Mouse (Mus musculus): ENCODE results near the gene Usp24. TPM values are rescaled to one million over a fixed set of nuclear protein-coding genes. Genes with fewer than 3 reads are reported as not detected.
A peak's percentile ranks its signal among the peaks of the same experiment; 100 is the strongest.

Gene Usp24
- total RNA-seq (2022): 10 to 100 TPM; 71.6 to 86.2 (median 74.3) TPM

DNA sequence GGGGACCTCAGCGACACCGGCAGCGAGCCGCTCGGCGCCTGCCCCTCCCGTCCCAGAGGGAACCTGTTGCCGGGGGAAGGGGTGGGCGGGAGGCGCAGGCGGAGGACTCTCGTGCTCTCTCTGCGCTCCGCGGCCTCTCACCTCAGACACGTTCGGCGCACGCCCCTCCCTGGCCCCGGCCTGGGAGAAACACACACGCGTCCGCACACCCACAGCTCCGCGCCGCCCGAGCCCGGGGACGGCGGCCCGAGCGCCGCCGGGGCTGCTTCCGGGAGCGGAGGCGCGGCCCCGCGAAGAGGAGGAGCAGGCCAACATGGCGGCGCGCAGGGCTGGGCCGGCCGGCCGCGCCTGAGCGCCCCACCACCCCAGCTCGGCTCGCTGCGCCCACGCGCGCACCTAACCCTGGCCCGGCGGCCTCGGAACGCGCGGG is at the start of gene Usp24:
TSS of gene Usp24 (plus strand) at position 293 of the 430 bp plus-strand sequence.
- DNase-seq (ENCODE audit: low spot score in 2 of 2): peak; percentile 61 to 66

DNA sequence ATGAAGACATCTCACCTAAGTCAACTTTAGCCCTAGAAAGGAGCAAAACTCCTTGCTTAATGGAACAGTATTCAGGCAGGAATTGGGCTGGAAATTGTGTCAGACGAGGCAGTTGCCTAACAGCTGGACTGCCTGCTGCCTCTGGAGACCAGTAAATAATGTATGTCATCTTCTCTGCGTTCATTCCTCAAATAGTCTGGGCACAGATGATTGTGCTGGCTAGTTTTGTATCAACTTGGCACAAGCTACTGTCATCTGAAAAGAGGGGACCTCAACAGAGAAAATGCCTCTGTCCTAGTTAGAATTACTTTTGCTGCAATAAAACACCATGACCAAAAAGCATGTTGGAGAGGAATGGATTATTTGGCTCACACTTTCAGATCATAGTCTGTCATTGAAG is 39.1 kb upstream of the Usp24 start:
- DNase-seq (ENCODE audit: low spot score in 2 of 2): no peak

DNA sequence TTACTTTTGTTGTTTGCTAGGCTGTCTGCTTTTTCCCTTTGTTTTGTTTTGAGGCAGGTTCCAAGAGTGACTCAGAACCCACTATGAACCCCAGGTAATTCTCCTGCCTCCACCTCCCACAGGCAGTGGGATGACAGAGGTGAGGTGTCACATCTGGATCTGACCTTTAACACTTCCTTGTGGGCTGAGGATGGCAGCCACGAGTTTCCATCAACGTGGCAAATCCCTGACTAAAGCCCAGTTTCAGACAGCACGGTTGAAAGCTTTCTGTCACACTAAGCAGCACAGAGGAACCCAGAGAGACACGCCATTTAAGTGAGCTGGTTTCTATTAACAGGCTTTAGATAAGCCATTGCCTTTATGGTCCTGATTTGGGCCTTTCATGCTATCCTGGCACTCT is 36.8 kb upstream of the Usp24 start:
- no peak for DNase-seq (ENCODE audit: low spot score in 2 of 2)

DNA sequence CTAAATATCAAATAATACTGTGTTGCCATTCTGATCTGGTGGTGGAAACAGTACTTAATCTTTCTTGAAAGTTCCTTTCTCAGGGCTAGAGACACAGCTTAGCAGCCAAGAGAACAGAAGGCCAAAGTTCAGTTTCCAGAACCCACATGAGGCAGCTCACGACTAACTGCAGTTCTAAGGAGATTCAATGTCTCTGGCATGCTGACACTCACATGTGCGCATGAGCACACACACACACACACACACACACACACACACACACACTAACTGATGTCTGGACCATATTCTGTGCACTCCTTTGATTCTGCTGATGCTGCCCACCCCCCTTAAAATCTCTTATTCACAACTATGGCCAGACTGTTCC is 34.9 kb upstream of the Usp24 start:
- DNase-seq (ENCODE audit: low spot score in 2 of 2): no peak

DNA sequence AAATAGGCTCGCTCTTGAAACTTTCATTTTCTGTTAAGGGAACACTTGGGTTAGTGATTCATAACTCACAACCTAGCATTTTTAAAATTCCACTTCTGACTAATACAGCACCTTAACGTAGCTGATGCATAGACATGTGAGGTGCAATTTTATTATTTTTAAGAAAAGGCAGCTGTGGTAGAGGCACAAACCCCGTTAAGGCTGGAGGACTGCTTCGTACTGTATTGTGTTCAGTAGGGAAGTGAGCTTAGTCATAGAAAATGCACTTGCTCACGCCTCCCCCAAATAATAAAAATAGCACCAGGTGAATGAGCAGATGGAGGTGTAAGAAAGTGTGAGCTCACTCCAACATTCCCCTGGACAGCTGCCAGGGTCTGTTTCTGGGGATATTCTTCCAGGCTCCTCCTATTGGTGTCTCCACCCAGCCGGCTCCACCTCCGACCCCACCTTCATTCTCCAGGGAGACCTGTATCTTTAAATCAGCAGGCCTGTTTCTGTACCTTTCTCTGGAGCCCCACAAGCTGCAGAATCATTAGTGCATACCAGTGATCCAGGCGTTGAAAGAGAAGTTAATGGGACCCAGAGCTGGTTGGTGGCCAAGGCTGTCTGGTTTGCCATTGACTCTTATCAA is 34.4 kb upstream of the Usp24 start:
- no peak for DNase-seq (ENCODE audit: low spot score in 2 of 2)

DNA sequence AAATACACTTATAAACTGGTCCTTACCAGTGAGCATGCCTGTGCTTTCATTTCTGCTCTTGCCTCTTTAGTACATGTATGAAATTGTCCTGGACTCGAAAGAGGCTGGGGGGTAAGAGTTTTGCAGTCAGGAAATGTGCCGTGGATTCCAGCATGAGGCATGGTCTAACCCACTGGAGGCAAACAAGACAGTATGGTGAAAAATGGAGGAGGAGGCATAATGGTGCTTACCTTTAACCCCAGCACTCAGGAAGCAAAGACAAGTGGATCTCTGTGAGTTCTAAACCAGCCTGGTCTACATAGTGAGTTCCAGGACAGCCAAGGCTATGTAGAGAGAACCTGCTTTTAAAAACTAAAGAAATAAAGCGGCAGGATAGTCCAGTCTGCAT is 33.9 kb upstream of the Usp24 start:
- DNase-seq (ENCODE audit: low spot score in 2 of 2): no peak

DNA sequence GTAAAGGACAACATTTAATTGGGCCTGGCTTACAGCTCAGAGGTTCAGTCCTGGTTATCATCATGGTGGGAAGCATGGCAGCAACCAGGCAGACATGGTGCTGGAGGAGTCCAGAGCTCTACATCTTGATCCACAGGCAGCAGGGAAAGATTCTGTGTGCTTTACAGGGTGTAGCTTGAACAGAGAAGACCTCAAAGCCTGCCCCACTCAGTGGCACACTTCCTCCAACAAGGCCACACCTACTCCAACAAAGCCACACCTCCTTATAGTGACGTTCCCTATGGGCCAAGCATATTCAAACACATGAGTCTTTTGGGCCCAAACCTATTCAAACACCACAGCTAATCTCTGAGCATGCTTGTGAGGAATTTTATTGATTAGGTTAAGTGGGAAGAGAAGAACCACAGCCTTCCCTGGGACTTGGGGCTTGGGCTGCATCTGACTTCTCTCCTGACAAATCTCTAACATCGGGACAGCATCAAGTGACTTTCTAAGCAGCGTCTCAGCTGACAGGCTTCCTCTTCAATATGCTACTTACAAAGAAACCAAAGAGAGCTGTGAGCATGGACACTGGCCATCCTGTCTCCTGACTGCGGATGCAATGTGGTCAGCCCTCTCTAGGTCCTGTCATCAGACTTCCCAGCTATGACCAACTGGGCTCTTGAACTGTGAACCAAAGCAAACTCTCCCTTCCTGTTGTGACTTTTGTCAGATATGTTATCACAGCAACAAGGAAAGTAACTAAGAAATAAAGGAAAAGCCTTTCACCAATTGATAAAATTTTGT is 28.9 kb upstream of the Usp24 start:
- DNase-seq (ENCODE audit: low spot score in 2 of 2): no peak

DNA sequence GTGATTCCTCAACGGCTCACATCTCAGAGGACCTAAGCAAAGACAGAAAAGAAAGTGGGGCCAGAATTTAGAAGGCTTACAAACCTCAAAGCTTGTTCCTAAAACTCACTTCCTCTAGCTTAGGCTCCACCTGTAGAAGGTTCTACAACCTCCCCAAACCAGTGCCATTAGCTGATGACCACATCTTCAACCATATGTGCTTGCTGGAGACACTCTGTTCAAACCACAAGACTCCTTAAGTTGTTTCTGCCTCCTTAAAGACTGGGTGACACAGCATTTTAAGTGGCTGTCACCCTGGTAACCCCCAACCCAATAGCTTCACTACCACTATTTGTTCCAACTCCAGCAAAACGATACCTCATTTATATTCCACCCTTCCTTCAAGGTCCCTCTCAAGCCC is 25.8 kb upstream of the Usp24 start:
- no peak for DNase-seq (ENCODE audit: low spot score in 2 of 2)

DNA sequence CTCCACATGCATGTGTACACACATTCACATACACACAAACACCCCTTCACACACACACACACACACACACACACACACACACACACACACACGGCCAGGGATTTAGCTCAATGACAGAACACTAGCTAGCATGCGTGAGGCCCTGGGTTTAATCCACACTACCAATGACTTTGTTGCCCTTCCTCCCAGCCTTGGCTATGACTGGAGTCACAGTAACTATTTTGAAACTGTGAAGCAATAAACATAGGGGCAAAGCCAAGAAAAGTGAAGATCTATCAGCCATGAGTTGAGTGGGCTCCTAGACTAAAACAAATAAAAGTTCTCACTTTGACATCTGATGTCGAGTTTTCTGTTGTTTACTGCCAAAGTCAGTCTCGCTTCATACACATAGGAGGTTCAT is 23.2 kb upstream of the Usp24 start:
- DNase-seq (ENCODE audit: low spot score in 2 of 2): no peak

DNA sequence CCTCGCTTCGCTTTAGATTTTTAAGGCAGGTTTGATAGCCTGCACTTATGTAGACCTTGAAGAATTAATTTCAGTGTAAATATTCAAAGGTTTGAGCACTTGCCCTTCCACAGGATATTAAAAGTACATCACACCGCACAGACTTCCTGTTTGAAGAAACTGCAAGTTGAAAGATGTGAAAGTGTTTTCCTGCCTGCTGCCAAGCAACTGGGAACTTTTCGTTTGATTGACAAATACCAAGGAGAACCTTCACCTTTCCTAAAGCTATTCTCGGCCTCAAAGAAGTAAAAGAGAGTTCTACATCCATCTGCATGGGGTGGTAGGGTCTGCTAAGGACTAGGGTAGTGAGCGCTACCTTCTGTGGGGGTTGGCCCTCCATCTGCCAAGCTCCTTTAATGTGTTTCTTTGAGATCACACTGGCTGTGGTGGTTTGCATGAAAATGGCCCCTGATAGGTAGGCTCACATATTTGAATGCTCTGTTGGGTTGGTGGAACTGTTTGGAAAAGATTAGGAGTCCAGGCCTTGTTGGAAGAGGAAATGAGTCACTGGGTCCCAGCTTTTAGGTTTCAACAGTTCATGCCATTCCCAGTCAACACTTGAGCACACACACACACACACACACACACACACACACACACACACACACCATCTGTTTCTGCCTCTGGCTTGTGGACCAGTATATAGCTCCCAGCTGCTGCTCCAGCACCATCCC is 22.5 kb upstream of the Usp24 start:
- no peak for DNase-seq (ENCODE audit: low spot score in 2 of 2)

DNA sequence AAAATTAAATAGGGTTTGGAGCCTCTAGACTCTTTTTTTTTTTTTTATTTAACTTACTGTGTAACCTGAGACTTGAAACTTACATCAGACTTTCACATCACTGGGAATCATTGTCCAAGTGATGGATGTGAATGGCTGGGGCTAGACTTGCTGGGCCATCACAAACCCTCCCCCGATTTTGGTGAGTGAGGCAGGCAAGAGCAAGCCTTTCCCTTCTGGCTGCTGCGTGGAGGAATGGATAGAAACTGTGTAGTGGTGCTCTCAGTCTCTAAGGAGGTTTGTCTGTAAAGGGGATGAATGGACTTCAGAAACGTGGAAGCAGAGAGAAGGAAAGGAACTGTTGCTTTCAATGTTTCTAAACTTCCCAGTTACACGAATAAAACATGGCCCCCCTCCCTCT is 20.3 kb upstream of the Usp24 start:
- DNase-seq (ENCODE audit: low spot score in 2 of 2): no peak

DNA sequence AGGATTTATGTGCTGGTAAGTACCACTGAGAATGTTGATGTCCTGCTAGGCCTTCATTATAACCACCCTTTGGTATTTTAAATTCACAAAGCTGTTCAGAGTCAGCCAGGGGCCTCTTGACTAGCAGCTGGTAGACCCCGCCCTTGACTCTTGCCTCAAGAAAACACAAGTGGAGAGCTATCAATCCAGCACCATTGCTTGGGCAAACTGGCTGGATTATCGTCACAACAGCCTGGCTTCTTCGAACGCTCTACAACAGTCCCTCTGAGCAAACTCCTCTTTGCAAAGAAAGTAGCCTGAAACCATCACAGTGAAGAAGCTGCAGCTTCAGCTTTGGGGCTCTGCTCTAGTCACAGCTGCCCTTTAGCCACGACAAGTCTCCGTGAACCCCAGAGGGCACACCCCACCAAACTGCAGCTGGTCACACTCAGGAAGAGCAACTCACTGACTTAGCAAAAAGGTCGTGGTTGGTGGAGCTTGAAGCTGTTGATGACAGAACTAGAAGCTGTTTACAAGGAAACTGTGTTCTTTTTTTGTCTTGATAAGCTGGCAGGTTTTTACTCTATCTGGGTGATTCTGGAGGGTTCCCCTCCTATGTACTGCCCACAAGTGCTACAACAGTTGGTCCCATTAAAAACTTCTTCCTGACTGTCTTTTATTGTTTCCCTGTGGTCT is 19.5 kb upstream of the Usp24 start:
- no peak for DNase-seq (ENCODE audit: low spot score in 2 of 2)

DNA sequence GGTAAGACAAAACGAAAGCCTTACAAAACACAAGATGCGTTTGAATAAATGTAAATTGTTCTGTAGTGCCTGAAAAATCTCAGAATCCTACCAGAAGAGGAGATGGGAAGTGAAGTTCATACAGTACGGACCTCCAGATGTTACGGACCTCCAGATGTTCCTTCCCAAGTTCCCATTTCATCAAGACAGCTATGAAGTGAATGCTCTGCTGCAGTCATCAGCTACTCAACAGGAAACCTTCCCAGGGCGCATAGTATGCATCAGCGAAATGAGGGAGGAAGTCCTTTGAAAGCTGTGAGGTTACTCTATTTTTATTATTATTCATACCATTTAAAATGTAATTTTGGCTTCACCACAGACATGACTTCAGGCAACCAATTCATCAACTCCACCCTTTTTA is 14.7 kb upstream of the Usp24 start:
- no peak for DNase-seq (ENCODE audit: low spot score in 2 of 2)

DNA sequence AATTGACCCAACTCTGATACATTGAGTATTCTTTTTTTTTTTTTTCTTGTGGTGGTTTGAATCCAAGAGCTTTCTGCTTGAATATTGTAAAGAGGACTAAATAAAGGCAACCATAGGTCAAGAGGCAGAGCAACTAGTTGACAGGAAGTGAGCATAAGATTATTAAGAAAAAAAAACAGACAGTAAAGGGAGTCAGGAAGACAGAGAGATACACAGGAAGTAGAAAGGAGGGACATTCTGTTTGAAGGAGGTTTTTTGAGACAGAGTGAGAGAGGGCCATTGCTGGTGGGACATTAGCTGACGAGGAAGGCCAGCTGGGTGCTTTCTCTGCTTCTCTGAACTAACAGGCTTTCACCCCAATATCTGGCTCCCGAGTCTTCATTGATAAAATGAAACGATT is 7.9 kb upstream of the Usp24 start:
- DNase-seq (ENCODE audit: low spot score in 2 of 2): no peak

DNA sequence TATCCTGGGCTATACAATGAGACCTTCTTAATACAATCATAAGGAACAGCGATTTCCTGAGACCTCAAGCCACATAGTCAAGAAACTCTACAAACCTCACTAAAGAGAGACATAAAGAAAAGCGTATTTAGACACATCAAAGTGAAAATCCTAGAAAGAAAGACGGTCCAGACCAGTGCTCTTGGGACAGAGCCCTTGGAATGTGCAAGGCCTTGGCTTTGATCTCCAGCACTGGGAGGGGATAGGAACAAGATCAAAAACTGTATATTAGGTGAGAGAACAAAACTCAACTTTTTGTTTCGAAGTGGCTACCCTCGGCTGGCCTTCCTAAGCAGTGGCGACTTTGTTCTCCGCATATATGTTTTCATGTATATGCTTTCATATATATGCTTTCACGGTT is 3.4 kb upstream of the Usp24 start:
- DNase-seq (ENCODE audit: low spot score in 2 of 2): no peak

DNA sequence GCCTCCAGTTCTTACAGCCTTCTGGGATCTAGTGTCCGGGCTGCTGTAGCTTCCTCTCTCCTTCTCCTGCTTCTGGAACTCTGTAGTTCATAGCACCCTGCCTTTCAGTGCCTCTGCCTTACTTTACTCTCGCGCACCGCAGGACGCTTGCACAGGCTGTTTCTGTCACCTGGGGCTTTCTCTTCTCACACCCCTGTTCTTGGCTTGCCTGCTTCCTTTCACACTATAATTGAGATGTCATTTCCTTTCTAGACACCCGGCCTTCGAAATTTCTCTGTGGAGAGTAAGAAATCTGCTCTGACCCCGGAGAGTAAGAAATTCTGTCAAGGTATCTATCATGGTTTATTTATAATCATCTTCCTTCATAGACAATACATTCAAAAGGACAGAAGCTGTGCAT is 2.9 kb upstream of the Usp24 start:
- no peak for DNase-seq (ENCODE audit: low spot score in 2 of 2)

DNA sequence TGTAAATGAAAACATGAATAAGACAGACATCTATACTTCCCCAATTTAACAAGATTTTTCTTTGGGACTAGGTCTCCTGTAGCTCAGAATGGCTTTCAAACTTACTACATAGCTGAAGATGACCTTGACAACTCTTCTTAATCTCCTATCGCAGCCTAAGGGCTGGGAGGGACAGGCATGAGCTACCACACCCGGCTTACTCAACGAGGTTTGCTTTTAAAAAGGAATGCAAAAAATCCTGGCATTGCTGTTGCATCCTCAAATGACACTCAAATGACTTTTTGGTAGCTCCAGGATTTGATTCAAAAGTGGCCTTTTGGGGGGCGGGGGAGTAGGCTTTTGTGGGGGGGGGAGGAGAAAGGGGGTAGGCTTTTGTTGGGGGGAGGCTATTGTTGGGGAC is 2.1 kb upstream of the Usp24 start:
- no peak for DNase-seq (ENCODE audit: low spot score in 2 of 2)

DNA sequence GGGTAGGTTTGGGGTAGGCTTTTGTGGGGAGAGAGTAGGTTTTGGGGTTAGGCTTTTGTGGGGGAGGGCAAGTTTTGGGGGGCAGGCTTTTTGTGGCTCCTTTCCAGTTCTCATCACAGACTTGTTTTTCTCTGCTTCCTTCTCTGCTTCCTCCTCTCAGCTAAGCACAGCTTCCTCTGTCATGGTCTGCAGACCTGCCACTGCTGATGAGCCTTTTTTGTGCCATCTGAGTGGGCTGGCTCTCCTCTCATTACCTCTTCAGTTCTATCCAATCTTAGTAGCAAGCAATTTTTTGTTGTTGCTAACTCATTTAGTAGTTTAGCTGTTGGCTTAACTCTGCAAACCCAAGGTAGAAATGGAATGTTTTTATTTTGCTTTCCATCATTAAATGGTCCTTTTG is 1.7 kb upstream of the Usp24 start:
- no peak for DNase-seq (ENCODE audit: low spot score in 2 of 2)

DNA sequence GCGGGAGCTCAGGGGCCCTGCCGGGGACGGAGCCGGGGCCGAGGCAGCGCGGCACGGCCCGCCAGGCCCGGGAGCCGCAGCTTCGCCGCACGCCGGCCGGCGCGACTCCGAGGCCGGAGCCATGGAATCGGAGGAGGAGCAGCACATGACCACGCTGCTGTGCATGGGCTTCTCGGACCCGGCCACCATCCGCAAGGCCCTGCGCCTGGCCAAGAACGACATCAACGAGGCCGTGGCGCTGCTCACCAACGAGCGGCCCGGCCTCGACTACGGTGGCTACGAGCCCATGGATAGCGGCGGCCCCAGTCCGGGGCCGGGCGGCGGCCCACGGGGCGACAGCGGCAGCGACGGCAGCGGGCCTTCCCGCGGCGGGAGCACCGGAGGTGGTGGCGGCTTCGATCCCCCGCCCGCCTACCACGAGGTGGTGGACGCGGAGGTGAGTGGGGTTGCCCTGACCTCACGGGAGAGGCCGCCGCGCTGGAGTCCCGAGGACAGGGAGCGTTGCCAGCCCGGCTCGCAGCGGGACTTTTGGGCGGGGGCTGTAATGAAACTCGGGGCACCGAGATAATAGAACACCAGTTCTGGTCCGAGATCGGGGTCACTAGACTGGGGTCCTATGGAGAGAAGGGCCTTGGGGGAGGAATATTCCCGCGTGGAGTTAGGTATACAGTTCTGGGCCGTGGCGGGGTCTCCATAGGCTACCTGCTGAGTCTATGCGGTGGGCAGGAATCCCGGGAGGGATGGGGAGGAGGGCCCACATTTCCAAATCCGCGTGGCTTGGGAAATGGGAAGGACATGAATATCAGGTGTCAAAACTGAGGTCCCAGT is 552 bp downstream of the Usp24 start:
- DNase-seq (ENCODE audit: low spot score in 2 of 2): peak; percentile 36 to 41

DNA sequence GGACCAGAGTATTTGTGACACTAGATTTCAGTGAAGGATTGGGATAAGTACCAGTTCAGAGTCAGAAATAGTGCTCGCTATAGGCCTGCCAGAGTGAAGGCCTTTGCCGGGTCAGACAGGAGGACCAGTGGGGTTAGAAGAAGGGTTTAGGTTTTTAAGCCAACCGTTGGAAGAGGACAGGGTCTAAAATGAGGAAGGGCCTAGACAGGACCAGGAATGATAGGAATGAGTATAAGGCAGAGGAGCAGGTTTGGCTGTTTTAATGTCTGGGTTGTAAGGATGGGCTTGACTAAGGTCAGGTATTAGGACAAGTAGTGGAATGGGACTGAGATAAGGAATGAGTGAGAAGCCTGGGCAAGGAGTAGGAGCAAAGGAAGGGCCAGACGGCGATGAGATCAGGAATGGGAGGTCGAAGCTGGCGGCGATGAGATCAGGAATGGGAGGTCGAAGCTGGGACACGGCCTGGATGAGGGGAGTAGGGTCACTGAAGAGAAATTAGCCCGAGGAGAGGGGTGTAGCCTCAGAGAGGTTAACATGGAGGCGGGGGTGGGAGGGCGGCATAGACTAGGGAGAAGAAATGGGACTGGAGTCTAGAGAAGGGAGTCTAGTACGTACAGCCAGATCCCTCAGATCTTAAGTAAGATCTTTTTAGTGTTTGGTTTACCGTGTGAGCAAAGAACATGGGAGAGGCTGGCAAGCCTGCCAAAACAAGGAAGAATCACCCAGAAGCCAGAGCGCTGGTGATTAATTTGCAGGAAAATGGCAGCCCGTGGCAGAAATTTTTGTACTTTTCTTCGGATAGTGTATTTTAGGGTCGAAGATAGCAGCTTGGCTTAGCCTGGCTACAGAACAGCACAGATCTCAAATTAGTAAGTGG is 1.4 kb downstream of the Usp24 start:
- no peak for DNase-seq (ENCODE audit: low spot score in 2 of 2)

All from gastrocnemius, adult 8-10 months (tissue).